Mouse (Mus musculus): ENCODE data around the gene Gpr62. TPM values are rescaled to one million over a fixed set of nuclear protein-coding genes. Genes with fewer than 3 reads are reported as not detected.

The Gpr62 gene
- polyA plus RNA-seq, 1 experiment from 2014 or later, result 0.66 TPM

- H3K9ac ChIP-seq, result no peak overlapping the region
- no peak overlapping the region for H3K4me3 ChIP-seq
- peaks cover 8% of the 10 kb centered on the region for H3K4me1 ChIP-seq
- no peak overlapping the region for H3K27ac ChIP-seq
- no peak overlapping the region for H3K4me2 ChIP-seq (replicated peaks)
- no peaks in the 10 kb centered on the region for H3K27me3 ChIP-seq (replicated peaks)
- peaks cover 61% of the 10 kb centered on the region for H3K36me3 ChIP-seq
- 85% methylated on average over 17 of the region's 17 CpGs for WGBS
- H3K9me3 ChIP-seq, result no peaks in the 10 kb centered on the region
- ATAC-seq (ENCODE audit: low FRiP score, low read depth), result no peak
Observed at GRCm38 (mm10) chr9:106482578-106483115, 16.9 kb upstream of the Gpr62 start.

DNA sequence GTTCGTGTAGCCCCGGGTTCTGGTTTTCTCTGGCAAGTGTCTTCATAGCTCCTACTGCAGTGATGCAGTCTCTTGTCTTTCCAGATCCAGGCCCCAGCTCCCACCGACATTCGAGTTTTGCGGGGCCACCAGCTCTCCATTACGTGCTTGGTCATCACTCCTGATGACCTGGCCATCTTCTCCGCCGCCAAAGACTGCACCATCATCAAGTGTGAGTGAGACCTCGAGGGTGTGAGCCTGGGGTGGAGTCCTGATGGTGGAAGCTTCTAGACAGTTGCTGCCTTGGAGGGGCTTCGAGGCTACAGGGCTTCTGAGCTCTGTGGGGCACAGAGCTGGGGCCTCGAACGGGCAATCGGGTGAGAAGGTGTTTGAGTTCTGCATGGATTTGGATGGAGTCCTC lies 15.9 kb upstream of the Gpr62 start:
- H3K9me3 ChIP-seq, result no peaks in the 10 kb centered on the region
- H3K36me3 ChIP-seq, result peaks cover 61% of the 10 kb centered on the region
- H3K4me1 ChIP-seq, result peaks cover 11% of the 10 kb centered on the region
- H3K4me2 ChIP-seq (replicated peaks), result no peak overlapping the region
- WGBS, result 92% methylated on average over 13 of the region's 13 CpGs
- H3K9ac ChIP-seq, result no peak overlapping the region
- H3K27me3 ChIP-seq (replicated peaks), result no peaks in the 10 kb centered on the region
- ATAC-seq (ENCODE audit: low FRiP score, low read depth), result no peak
- H3K27ac ChIP-seq, result no peak overlapping the region
- no peak overlapping the region for H3K4me3 ChIP-seq

- Histone ChIP-seq H3K9ac (no peak overlapping the region), H3K4me3 (no peak overlapping the region), H3K4me1 (peaks cover 11% of the 10 kb centered on the region), H3K27me3 (replicated peaks) (no peaks in the 10 kb centered on the region), H3K4me2 (replicated peaks) (no peak overlapping the region), H3K36me3 (peaks cover 57% of the 10 kb centered on the region), H3K27ac (no peak overlapping the region), H3K9me3 (no peaks in the 10 kb centered on the region)
- no peak for ATAC-seq (ENCODE audit: low FRiP score, low read depth)
- 91% methylated on average over 15 of the region's 15 CpGs for WGBS
Observed at GRCm38 (mm10) chr9:106481075-106481474, 15.3 kb upstream of the Gpr62 start.

- no peak overlapping the region for H3K9ac ChIP-seq
- no peak overlapping the region for H3K4me3 ChIP-seq
- no peak overlapping the region for H3K27ac ChIP-seq
- H3K27me3 ChIP-seq (replicated peaks), result no peaks in the 10 kb centered on the region
- WGBS, result 95% methylated on average over 7 of the region's 7 CpGs
- H3K36me3 ChIP-seq, result peaks cover 51% of the 10 kb centered on the region
- H3K4me2 ChIP-seq (replicated peaks), result no peak overlapping the region
- peaks cover 11% of the 10 kb centered on the region for H3K4me1 ChIP-seq
- H3K9me3 ChIP-seq, result no peaks in the 10 kb centered on the region
- no peak for ATAC-seq (ENCODE audit: low FRiP score, low read depth)
Observed at GRCm38 (mm10) chr9:106480541-106480940, 14.8 kb upstream of the Gpr62 start.

GRCm38 (mm10) chr9:106478101-106478500 lies 12.4 kb upstream of the Gpr62 start:
- peaks cover 27% of the 10 kb centered on the region for H3K36me3 ChIP-seq
- peaks cover 22% of the 10 kb centered on the region for H3K4me1 ChIP-seq
- no peaks in the 10 kb centered on the region for H3K9me3 ChIP-seq
- no peaks in the 10 kb centered on the region for H3K27me3 ChIP-seq (replicated peaks)
- peak overlapping the region; percentile 91 for H3K4me2 ChIP-seq (replicated peaks)
- H3K27ac ChIP-seq, result no peak overlapping the region
- H3K9ac ChIP-seq, result peak overlapping the region; percentile 61; the same call in 1 of the 2 replicates
- no peak for ATAC-seq (ENCODE audit: low FRiP score, low read depth)
- WGBS, result 86% methylated on average over 9 of the region's 9 CpGs
- H3K4me3 ChIP-seq, result peak overlapping the region; percentile 59

DNA sequence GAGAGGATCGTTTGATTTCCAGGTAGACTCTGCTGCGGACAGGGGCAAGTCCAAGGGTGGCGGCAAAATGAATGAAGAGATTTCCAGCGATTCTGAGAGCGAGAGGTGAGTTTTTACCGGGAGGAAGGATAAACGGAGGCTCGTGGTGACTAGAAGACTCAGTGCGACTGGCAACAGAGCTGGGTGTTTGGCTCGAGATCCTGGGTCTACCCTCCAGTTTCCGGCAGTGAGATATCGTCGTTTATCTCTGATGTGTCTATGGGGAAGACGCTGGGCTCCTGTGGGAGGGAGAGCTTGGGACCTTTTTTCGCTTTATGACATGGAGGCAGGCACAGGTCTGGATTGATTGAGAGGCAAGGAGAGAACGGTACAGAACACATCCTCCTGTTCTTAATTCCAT lies 11.9 kb upstream of the Gpr62 start:
- peaks cover 22% of the 10 kb centered on the region for H3K36me3 ChIP-seq
- no peaks in the 10 kb centered on the region for H3K9me3 ChIP-seq
- no peak overlapping the region for H3K27ac ChIP-seq
- peak overlapping the region; percentile 61 for H3K9ac ChIP-seq
- peak overlapping the region; percentile 59 for H3K4me3 ChIP-seq
- ATAC-seq (ENCODE audit: low FRiP score, low read depth), result no peak; the same call in 1 of the 2 replicates
- whole genome bisulfite sequencing, result 4% methylated on average over 16 of the region's 16 CpGs
- peak overlapping the region; percentile 91 for H3K4me2 ChIP-seq (replicated peaks)
- peaks cover 22% of the 10 kb centered on the region for H3K4me1 ChIP-seq
- H3K27me3 ChIP-seq (replicated peaks), result no peaks in the 10 kb centered on the region

DNA sequence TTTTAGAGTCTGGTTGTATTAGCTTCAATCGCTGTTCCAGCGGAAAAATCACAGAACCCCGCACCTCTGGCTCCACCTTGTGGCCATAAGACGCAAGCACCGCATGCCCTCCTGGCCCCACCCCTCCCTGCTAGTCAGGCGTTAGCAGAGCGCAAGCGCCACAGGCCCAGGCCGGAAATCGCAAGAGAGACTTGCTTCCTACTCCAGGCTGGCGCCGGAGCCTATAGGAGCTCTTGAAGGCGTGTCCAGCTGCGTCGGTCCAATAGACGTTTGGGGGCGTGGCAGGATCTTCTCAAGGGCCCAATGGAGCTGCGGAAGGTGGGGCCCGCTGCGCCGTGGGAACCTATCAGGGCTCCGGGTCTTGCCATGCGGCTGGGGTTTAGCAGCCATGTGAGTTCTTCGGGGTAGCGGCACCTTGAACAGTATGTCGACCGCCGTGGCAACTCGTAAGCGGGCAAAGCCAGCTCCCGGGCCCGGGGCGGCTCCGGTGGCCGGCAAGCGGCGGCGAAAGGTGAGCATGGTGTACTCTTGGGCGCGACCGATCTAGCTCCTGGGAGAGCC lies 11.3 kb upstream of the Gpr62 start, which contains the start of gene Parp3:
Parp3 (minus strand) TSS at position 26 of the 561 bp plus-strand sequence.
- H3K27me3 ChIP-seq (replicated peaks), result no peaks in the 10 kb centered on the region
- ATAC-seq (ENCODE audit: low FRiP score, low read depth), result peak; percentile 98
- H3K9ac ChIP-seq, result peak within 1 kb of the TSS; percentile 61
- H3K4me3 ChIP-seq, result peak within 1 kb of the TSS; percentile 59
- under 1% methylated on average over 41 of the region's 41 CpGs for WGBS
- no peak within 1 kb of the TSS for H3K27ac ChIP-seq
- H3K4me1 ChIP-seq, result peaks cover 23% of the 10 kb centered on the region
- H3K4me2 ChIP-seq (replicated peaks), result peak within 1 kb of the TSS; percentile 91
- no peaks in the 10 kb centered on the region for H3K9me3 ChIP-seq
- H3K36me3 ChIP-seq, result peaks cover 19% of the 10 kb centered on the region

- Histone ChIP-seq H3K9ac (no peak overlapping the region), H3K4me2 (replicated peaks) (peak overlapping the region; percentile 91), H3K27me3 (replicated peaks) (no peaks in the 10 kb centered on the region), H3K9me3 (no peaks in the 10 kb centered on the region), H3K4me3 (no peak overlapping the region), H3K4me1 (peaks cover 30% of the 10 kb centered on the region), H3K36me3 (peaks cover 14% of the 10 kb centered on the region), H3K27ac (no peak overlapping the region)
- 38% methylated on average over 16 of the region's 16 CpGs for WGBS
- ATAC-seq (ENCODE audit: low FRiP score, low read depth), result peak; percentile 55
Observed at GRCm38 (mm10) chr9:106476002-106476923, 10.5 kb upstream of the Gpr62 start.

- Histone ChIP-seq H3K27ac (no peak within 1 kb of the TSS), H3K4me1 (peaks cover 30% of the 10 kb centered on the region), H3K9me3 (no peaks in the 10 kb centered on the region), H3K36me3 (peaks cover 7% of the 10 kb centered on the region), H3K4me3 (peak within 1 kb of the TSS; percentile 59; the same call in 1 of the 2 replicates), H3K9ac (no peak within 1 kb of the TSS), H3K27me3 (replicated peaks) (no peaks in the 10 kb centered on the region), H3K4me2 (replicated peaks) (peak within 1 kb of the TSS; percentile 91)
- 91% methylated on average over 10 of the region's 10 CpGs for WGBS
- no peak for ATAC-seq (ENCODE audit: low FRiP score, low read depth)
Observed at GRCm38 (mm10) chr9:106475663-106476001, 9.9 kb upstream of the Gpr62 start, which contains the start of gene Rrp9. TSS of gene Rrp9 (plus strand) at chr9:106475963.

DNA sequence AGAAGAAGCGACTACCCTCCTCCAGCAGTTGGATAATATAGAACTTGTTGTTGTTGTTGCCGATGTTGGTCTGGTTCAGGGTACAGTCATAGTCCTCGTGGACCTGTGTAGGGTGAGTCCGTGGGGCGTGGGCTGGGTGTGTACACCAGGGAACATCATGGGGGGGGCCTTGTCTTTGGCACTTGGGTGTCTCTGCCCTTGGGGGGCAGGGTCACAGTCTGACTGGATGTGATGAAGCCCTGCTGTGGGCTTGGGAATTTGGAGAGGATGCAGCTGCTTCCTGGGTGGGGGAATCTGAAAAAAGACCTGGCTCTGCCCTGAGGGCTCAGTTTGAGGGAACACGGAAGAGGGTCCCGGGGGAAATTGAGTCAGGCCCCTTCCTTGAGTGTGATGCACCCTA lies 9.3 kb upstream of the Gpr62 start:
- Histone ChIP-seq H3K9me3 (no peaks in the 10 kb centered on the region), H3K27ac (no peak overlapping the region), H3K27me3 (replicated peaks) (no peaks in the 10 kb centered on the region), H3K36me3 (peaks cover 4% of the 10 kb centered on the region; the same call in 1 of the 2 replicates), H3K4me2 (replicated peaks) (no peak overlapping the region), H3K4me1 (peaks cover 30% of the 10 kb centered on the region), H3K9ac (no peak overlapping the region), H3K4me3 (no peak overlapping the region)
- ATAC-seq (ENCODE audit: low FRiP score, low read depth), result no peak
- 68% methylated on average over 7 of the region's 7 CpGs for whole genome bisulfite sequencing

- Histone ChIP-seq H3K9me3 (no peaks in the 10 kb centered on the region), H3K9ac (no peak overlapping the region), H3K4me1 (peaks cover 30% of the 10 kb centered on the region), H3K36me3 (no peaks in the 10 kb centered on the region), H3K27me3 (replicated peaks) (no peaks in the 10 kb centered on the region), H3K27ac (no peak overlapping the region), H3K4me2 (replicated peaks) (0 out of 2 replicates have a peak overlapping the region, but pooled peaks have one; percentile 17), H3K4me3 (no peak overlapping the region)
- WGBS, result 3% methylated on average over 6 of the region's 6 CpGs
- 0 out of 2 replicates have a peak, but pooled peaks have one; percentile 10 for ATAC-seq (ENCODE audit: low FRiP score, low read depth)
Observed at GRCm38 (mm10) chr9:106474456-106474855, 8.7 kb upstream of the Gpr62 start.

- Histone ChIP-seq H3K9ac (no peak overlapping the region), H3K4me2 (replicated peaks) (no peak overlapping the region), H3K4me1 (peaks cover 30% of the 10 kb centered on the region), H3K27me3 (replicated peaks) (no peaks in the 10 kb centered on the region), H3K27ac (no peak overlapping the region), H3K4me3 (no peak overlapping the region), H3K9me3 (no peaks in the 10 kb centered on the region), H3K36me3 (no peaks in the 10 kb centered on the region)
- 85% methylated on average over 5 of the region's 5 CpGs for WGBS
- ATAC-seq (ENCODE audit: low FRiP score, low read depth), result no peak
Observed at GRCm38 (mm10) chr9:106473753-106474105, 8.0 kb upstream of the Gpr62 start.
